Mouse (Mus musculus) forebrain, embryonic 12.5 days (tissue): Measurements from ENCODE around the gene Nacc1. TPM values are rescaled to one million over a fixed set of nuclear protein-coding genes. Genes with fewer than 3 reads are reported as not detected.

Experiments used
- ATAC-seq: fragments of 200-750 bp; cut with Nextera tagmentation; 2 replicates; pipeline ENCODE4 v1.8.0; 2017; ENCODE audit warnings: moderate TSS enrichment; ENCODE audit not compliant: low FRiP score
- H3K27ac ChIP-seq: fragments of 300-500 bp; sonication (generic); 2 replicates; pipeline ENCODE4 v1.5.1; 2016; ENCODE audit warnings: mild to moderate bottlenecking
- H3K27me3 ChIP-seq: fragments of 300-500 bp; sonication (generic); 2 replicates; pipeline ENCODE4 v1.6.1; 2016; ENCODE audit warnings: mild to moderate bottlenecking
- H3K36me3 ChIP-seq: fragments of 300-500 bp; sonication (generic); replicated peaks from 2 replicates; pipeline ENCODE4 v1.6.1; 2016; ENCODE audit warnings: mild to moderate bottlenecking
- H3K4me1 ChIP-seq: fragments of 300-500 bp; sonication (generic); 2 replicates; pipeline ENCODE4 v1.6.1; 2016
- H3K4me2 ChIP-seq: fragments of 300-500 bp; sonication (generic); 2 replicates; pipeline ENCODE4 v1.6.1; 2016; ENCODE audit warnings: mild to moderate bottlenecking, moderate library complexity
- H3K4me3 ChIP-seq: fragments of 300-500 bp; sonication (generic); replicated peaks from 2 replicates; pipeline ENCODE4 v1.5.1; 2016; ENCODE audit warnings: mild to moderate bottlenecking
- H3K9ac ChIP-seq: fragments of 300-500 bp; sonication (generic); 2 replicates; pipeline ENCODE4 v1.6.1; 2016; ENCODE audit warnings: mild to moderate bottlenecking
- H3K9me3 ChIP-seq: fragments of 300-500 bp; sonication (generic); 2 replicates; pipeline ENCODE4 v1.6.1; 2016
- WGBS: fragments of 180-500 bp; shearing (Covaris S2); methylation state at CpG from one replicate; pipeline ENCODE4 v1.1.7; 2016; 5-methylcytosine and 5-hydroxymethylcytosine counted together
- polyA plus RNA-seq: library from polyadenylated mRNA; unstranded; fragments of >200 nt; fragmentation: Nextera tagmentation; extraction: Ambion mirVana; gene quantifications from 2 replicates; pipeline ENCODE4 v1.2.1, GENCODE M21; 2016

Nacc1 gene
- polyA plus RNA-seq, 1 experiment from 2014 or later, result 22.8 TPM

DNA sequence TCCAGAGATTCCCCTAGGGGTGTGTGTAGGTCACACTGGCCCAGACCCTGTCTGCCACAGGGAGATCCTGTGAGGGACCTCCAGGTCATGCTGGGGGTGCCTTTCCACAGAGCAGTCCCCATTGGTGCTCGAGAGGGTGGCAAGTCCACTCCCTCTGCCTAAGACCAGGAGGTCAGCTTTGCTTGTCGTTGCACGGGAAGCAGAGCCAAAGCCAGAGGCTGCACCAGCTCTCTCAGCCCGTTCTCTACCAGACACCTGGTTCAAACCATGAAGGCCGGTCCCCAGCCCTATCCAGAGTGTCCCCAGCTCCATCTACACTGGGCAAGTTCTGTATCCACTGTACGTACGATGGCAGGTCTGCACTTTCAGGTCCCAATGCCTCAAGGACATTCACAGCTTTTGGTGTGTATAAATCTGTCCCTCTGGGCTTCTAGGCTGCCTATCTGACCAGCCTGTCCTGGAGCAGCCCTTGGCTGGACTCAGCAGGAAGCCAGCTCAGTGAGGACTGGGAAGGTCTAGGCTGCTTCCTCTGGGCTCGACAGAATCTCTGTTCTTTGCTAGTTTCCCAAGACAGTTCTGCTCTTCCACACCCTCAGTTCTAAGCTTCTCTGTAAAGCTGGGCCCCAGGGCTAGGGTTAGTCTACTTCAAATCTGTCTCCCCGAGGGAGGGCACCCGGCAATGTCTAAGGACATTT, 37.7 kb upstream of the Nacc1 start:
- Histone ChIP-seq H3K27ac (peak overlapping the region; percentile 79), H3K4me2 (0 out of 2 replicates have a peak overlapping the region, but pooled peaks have one; percentile 5), H3K9me3 (no peaks in the 10 kb centered on the region), H3K4me1 (peaks cover 74% of the 10 kb centered on the region), H3K27me3 (peaks cover 18% of the 10 kb centered on the region), H3K36me3 (peaks cover 46% of the 10 kb centered on the region), H3K4me3 (no peak overlapping the region), H3K9ac (peak overlapping the region; percentile 9; the same call in 1 of the 2 replicates)
- no peak for ATAC-seq
- WGBS, result 57% methylated on average over 10 of the region's 10 CpGs

DNA sequence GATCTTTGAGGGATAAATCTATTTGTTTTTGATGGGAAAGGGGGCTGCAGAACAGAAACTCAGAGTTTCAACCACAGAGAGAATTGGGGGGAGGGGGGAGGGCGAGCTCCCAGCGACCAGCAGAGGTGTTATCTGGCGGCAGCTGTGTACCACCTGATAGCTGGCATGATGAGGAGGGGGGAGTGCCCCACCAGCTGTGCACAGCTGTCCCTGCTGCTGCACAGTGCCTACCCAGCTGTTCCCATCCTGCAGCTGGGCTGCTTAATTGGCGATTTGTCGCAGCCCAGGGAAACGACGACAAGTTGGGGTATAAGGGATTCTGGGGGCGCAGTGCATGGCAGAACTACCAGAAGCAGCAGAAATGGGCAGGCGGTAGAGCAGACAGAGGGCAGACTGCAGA, 37.0 kb upstream of the Nacc1 start:
- no peak overlapping the region for H3K4me3 ChIP-seq
- no peak for ATAC-seq
- H3K36me3 ChIP-seq, result peaks cover 51% of the 10 kb centered on the region
- H3K9me3 ChIP-seq, result no peaks in the 10 kb centered on the region
- peaks cover 21% of the 10 kb centered on the region for H3K27me3 ChIP-seq
- H3K27ac ChIP-seq, result peak overlapping the region; percentile 87
- peaks cover 68% of the 10 kb centered on the region for H3K4me1 ChIP-seq
- WGBS, result 52% methylated on average over 9 of the region's 9 CpGs
- H3K4me2 ChIP-seq, result peak overlapping the region; percentile 5; the same call in 1 of the 2 replicates
- peak overlapping the region; percentile 9; the same call in 1 of the 2 replicates for H3K9ac ChIP-seq

DNA sequence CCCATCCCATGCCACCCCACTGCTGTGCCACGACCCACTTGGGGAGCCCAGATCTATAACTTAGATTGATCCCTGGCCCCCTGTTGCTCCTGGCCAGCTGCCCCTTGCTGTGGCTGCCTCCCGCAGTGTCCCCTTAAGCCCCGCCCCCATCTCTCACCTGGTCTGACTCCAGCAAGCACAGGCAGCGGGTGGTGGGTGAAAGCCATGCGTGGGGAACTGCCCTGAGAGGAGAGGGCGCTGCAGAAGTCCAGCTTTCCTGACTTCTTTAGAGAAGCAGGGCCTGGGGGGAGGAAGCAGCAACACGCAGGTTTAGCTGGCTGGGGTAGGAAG, 35.9 kb upstream of the Nacc1 start:
- Histone ChIP-seq H3K9ac (peak overlapping the region; percentile 36), H3K36me3 (peaks cover 58% of the 10 kb centered on the region), H3K4me1 (peaks cover 58% of the 10 kb centered on the region), H3K27ac (peak overlapping the region; percentile 87), H3K27me3 (peaks cover 32% of the 10 kb centered on the region), H3K9me3 (no peaks in the 10 kb centered on the region), H3K4me3 (no peak overlapping the region), H3K4me2 (peak overlapping the region; percentile 24; the same call in 1 of the 2 replicates)
- ATAC-seq, result no peak
- 25% methylated on average over 7 of the region's 7 CpGs for WGBS

DNA sequence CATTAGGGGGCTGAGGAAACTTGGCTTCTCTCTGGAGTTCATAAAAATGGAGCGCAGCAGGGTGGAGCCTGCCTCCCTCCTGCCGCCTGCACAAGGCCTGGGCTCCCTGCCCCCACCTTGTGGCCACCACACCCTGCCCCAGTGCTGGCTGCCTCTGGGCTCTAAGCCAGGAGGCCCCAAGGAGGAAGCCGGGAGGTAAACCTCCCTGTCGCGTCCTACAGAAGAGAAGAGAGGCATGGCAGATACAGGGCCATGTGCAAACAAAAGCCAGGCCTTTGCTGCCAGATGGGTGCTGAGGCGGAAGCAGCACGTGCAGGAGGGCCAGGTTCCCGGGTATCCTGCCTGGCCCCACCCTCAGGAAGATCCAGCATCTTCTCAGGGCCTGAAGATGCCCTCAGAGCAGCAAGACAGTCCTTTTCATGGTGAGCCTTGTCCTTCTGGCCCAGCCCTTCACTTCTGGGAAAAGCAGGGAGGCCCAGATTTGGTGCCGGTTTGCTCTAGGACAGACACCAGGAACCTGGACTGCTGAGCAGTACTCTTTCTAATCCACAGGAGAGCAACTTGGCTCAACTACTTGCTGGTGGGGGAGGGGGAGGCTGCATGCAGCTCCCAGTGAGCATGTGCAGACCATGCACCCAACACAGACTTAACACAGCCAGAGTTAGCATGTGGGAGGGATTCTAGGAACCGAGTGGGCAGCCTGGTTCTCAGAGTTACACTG, 35.3 kb upstream of the Nacc1 start, which contains the start of gene G430095P16Rik:
TSS of gene G430095P16Rik (plus strand) at position 158 of the 721 bp plus-strand sequence.
- Histone ChIP-seq H3K27ac (peak within 1 kb of the TSS; percentile 87), H3K4me2 (peak within 1 kb of the TSS; percentile 24), H3K4me3 (no peak within 1 kb of the TSS), H3K36me3 (peaks cover 60% of the 10 kb centered on the region), H3K9ac (peak within 1 kb of the TSS; percentile 36), H3K4me1 (peaks cover 53% of the 10 kb centered on the region), H3K9me3 (no peaks in the 10 kb centered on the region), H3K27me3 (peaks cover 38% of the 10 kb centered on the region)
- WGBS, result 14% methylated on average over 10 of the region's 10 CpGs
- peak; percentile 81 for ATAC-seq

DNA sequence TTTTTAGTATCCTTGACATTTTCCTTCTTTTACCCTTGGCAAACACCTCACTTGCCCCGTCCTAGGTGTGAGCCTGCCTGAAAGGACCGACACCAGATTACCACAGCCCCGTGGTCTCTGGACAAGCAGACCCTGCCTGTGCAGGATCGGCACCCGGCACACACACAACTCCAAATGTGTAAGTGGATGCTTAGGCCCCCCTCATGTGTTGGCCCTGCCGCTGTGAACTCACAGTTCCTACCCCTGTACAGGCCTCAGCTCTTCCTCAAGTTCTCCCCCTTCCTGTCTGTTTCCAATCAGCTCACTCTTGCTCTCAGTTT, 34.8 kb upstream of the Nacc1 start:
- Histone ChIP-seq H3K27ac (peak overlapping the region; percentile 87), H3K4me2 (peak overlapping the region; percentile 24), H3K9ac (peak overlapping the region; percentile 33; the same call in 1 of the 2 replicates), H3K27me3 (peaks cover 43% of the 10 kb centered on the region), H3K4me1 (peaks cover 48% of the 10 kb centered on the region), H3K9me3 (no peaks in the 10 kb centered on the region), H3K4me3 (no peak overlapping the region), H3K36me3 (peaks cover 61% of the 10 kb centered on the region)
- ATAC-seq, result peak; percentile 24; the same call in 1 of the 2 replicates
- 64% methylated on average over 6 of the region's 6 CpGs for WGBS

DNA sequence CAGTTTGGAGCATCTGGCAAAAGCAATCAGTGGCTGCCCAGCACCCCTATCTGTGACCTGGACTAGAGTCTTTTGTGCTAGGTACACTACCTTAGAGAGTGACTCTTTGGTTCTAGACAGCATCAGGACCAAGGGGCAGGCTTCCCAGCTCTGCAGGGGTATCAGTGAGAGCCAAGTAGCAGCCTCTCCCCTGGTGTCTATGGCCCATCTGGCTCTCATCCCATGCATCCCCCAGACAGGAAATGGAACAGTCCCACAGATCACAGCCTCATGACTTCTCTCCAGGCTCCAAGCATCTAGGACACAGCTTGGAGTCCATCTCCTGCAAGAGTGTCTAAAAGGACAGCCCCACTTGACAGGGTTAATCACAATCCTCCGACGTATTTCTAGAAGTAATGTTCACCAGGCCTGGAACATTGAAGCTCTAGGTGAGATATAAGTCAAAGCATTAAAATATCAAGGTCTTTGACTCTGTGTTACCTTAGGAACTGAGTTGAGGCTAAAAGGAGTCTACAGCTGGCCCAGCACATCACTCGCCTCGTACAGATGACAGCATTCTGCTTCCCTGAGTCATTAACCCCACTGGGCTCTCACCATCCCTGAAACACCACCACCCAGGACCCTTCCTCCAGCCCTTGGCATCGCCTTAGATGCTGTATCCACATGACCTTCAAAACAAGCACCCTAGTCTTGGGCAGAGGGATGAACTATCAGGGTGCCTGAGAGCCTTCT, 31.5 kb upstream of the Nacc1 start:
- Histone ChIP-seq H3K4me2 (no peak overlapping the region), H3K27ac (no peak overlapping the region), H3K4me1 (peaks cover 46% of the 10 kb centered on the region), H3K9ac (no peak overlapping the region; the same call in 1 of the 2 replicates), H3K9me3 (no peaks in the 10 kb centered on the region), H3K4me3 (no peak overlapping the region), H3K27me3 (peaks cover 61% of the 10 kb centered on the region), H3K36me3 (peaks cover 42% of the 10 kb centered on the region)
- no peak for ATAC-seq
- WGBS, result 85% methylated on average over 5 of the region's 5 CpGs

DNA sequence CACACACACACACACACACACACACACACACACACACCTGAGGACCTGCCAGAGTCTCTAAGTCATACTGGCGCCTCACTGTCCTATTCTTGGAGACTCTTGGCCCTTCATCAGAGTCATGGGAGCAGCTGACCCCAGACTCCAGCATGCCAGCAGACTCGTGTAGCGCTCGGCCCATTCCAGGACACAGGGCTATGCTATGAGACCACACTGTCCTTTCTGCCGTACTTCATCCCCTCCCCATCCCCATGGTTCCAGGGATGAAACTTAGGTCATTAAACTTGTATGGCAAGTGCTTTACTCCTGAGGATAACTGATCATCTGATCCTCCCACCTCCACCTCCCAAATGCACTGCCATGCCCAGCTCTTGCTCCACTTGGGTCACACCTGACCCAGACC, 30.8 kb upstream of the Nacc1 start:
- Histone ChIP-seq H3K4me3 (no peak overlapping the region), H3K9ac (no peak overlapping the region; the same call in 1 of the 2 replicates), H3K4me2 (no peak overlapping the region), H3K36me3 (peaks cover 42% of the 10 kb centered on the region), H3K27me3 (peaks cover 62% of the 10 kb centered on the region), H3K9me3 (no peaks in the 10 kb centered on the region), H3K4me1 (peaks cover 46% of the 10 kb centered on the region), H3K27ac (no peak overlapping the region)
- no peak for ATAC-seq
- 91% methylated on average over 5 of the region's 5 CpGs for WGBS

DNA sequence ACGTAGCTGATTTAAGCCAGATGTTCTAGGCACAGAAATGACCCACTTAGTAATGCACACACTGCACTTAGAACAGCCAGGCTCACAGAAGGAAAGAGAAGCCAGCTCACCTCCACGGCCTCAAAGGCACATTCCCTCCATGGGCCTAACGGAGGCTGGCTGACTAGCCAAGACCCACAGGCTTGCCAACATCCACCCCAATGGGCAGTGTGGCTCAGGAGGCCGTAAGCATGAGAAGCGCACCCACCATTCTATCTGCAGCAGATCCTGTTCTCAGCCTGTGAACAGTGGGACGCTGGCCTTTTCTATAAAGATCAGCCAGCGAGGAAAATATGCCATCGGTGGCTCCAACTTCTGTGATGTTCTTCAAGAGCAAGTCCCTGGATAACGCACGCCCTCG, 29.1 kb upstream of the Nacc1 start:
- no peak for ATAC-seq
- Histone ChIP-seq H3K4me1 (peaks cover 45% of the 10 kb centered on the region), H3K4me3 (no peak overlapping the region), H3K27ac (peak overlapping the region; percentile 19; the same call in 1 of the 2 replicates), H3K27me3 (peaks cover 62% of the 10 kb centered on the region), H3K9ac (no peak overlapping the region), H3K36me3 (peaks cover 42% of the 10 kb centered on the region), H3K9me3 (no peaks in the 10 kb centered on the region), H3K4me2 (no peak overlapping the region)
- WGBS, result 89% methylated on average over 11 of the region's 11 CpGs

DNA sequence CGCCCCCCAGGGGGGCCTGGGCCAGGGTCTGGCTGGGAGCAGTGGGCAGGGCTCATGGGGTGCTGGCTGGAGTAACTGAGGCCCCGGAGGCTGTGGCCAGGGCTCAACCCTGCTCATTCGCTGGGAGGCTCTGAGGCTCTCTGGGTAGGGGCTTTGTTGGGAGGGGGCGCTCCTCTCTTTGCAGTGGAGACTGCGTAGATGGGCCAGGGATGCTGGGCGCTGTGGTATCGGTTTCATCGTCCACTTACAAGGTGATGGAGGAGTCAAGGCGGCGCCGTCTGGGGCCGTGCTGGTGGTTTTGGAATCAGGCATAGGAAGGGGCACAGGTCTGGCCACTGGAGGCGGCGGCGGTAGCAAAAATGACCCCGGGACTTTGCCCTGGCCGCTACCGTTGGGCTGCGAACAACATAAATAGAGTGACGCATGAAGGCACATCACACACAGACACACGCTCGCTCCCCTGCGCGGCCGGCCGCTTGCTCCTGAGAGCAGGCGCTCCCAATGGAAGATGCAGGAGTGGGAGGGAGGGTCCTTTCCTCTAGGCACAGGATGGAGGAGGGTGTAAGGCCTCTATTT, 28.3 kb upstream of the Nacc1 start:
- Histone ChIP-seq H3K27me3 (peaks cover 69% of the 10 kb centered on the region), H3K4me1 (peaks cover 53% of the 10 kb centered on the region), H3K4me2 (peak overlapping the region; percentile 44), H3K36me3 (peaks cover 35% of the 10 kb centered on the region), H3K4me3 (peak overlapping the region; percentile 16; the same call in 1 of the 2 replicates), H3K27ac (peak overlapping the region; percentile 33; the same call in 1 of the 2 replicates), H3K9me3 (no peaks in the 10 kb centered on the region), H3K9ac (peak overlapping the region; percentile 21; the same call in 1 of the 2 replicates)
- no peak for ATAC-seq
- WGBS, result 6% methylated on average over 27 of the region's 27 CpGs

DNA sequence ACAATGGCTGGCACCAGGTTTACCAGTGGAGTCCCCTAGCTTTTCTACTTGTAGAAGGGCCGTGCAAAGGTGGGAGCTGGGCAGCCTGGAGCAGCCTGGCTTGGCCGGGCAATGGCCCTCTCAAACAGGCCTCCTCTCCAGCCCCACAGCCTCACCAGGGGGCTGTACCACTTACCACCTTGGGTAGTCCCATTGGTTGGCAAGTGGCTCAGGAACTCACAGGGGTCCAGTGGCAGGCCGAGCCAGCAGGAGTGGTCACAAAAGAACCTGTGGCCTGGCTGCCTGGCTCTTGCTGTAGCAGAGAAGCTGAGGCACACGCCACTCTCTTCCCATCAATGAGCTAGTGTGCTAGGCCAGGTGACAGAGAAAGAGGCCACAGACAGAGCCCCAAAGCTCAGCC, 26.5 kb upstream of the Nacc1 start:
- 52% methylated on average over 4 of the region's 4 CpGs for WGBS
- Histone ChIP-seq H3K27me3 (peaks cover 58% of the 10 kb centered on the region), H3K36me3 (peaks cover 17% of the 10 kb centered on the region; the same call in 1 of the 2 replicates), H3K4me2 (no peak overlapping the region), H3K9ac (peak overlapping the region; percentile 38; the same call in 1 of the 2 replicates), H3K9me3 (no peaks in the 10 kb centered on the region), H3K27ac (peak overlapping the region; percentile 96), H3K4me3 (no peak overlapping the region), H3K4me1 (peaks cover 70% of the 10 kb centered on the region)
- ATAC-seq, result no peak

DNA sequence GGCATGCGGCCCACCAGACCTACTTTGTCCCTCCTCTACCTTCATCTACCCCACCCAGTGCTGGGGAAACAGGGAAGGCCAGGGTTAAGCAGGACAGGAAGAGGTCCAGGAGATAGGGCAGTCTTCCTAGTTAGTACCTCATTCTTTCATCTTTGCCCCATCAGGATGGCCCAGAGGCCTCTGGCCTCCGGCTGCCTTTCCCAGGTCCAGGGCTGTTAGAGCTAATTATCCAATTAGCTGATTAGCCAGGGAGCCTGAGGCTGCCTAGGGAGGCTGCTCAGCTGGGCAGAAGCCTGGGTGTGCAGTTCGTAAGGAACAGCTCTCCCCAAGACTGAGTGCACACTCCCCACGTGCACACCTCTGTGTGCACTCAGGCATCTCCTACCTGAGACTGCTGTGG, 25.7 kb upstream of the Nacc1 start:
- no peaks in the 10 kb centered on the region for H3K9me3 ChIP-seq
- H3K4me3 ChIP-seq, result no peak overlapping the region
- H3K9ac ChIP-seq, result peak overlapping the region; percentile 38; the same call in 1 of the 2 replicates
- H3K27me3 ChIP-seq, result peaks cover 57% of the 10 kb centered on the region
- peaks cover 77% of the 10 kb centered on the region for H3K4me1 ChIP-seq
- H3K4me2 ChIP-seq, result 0 out of 2 replicates have a peak overlapping the region, but pooled peaks have one; percentile 15
- peak overlapping the region; percentile 96 for H3K27ac ChIP-seq
- 22% methylated on average over 4 of the region's 4 CpGs for WGBS
- no peak for ATAC-seq
- H3K36me3 ChIP-seq, result peaks cover 11% of the 10 kb centered on the region; the same call in 1 of the 2 replicates
